Mouse (Mus musculus): ENCODE measurements around the gene Agpat4.

GRCm38 (mm10) chr17:12268091-12268490, 149.6 kb downstream of the Agpat4 start:
- TF ChIP-seq CTCF (IDR thresholded peaks at IDR 0.05; ENCODE audit: control insufficient read depth, insufficient read depth, insufficient read length), result no peak
- no peak for TF ChIP-seq MYOG (IDR thresholded peaks at IDR 0.05; ENCODE audit: control insufficient read depth, extremely low read depth, insufficient read length)
- TF ChIP-seq USF1 (IDR thresholded peaks at IDR 0.05; ENCODE audit: low read depth), result no peak
- TF ChIP-seq MAX (IDR thresholded peaks at IDR 0.05), result no peak
- TF ChIP-seq CEBPB (IDR thresholded peaks at IDR 0.05; ENCODE audit: low read depth), result no peak
- TF ChIP-seq MYOD1 (IDR thresholded peaks at IDR 0.05; ENCODE audit: control insufficient read depth, insufficient read length, low read depth), result no peak
- TF ChIP-seq FOSL1 (IDR thresholded peaks at IDR 0.05; ENCODE audit: insufficient read depth, low read length, poor library complexity, severe bottlenecking), result no peak
